Mouse (Mus musculus) embryonic fibroblast, embryonic 13.5 days (primary cell): Measurements from ENCODE around the gene Cdkl3.

ENCODE experiments used
- CTCF ChIP-seq: IDR thresholded peaks from 2 replicates; pipeline ENCODE4 v1.5.1; 2011; ENCODE audit warnings: mild to moderate bottlenecking, control low read depth, low read length, moderate library complexity, borderline replicate concordance; ENCODE audit not compliant: insufficient read depth
- POLR2A ChIP-seq: IDR thresholded peaks from 2 replicates; pipeline ENCODE4 v1.6.1; 2011; ENCODE audit warnings: low read depth, mild to moderate bottlenecking, control low read depth, low read length, moderate library complexity

DNA sequence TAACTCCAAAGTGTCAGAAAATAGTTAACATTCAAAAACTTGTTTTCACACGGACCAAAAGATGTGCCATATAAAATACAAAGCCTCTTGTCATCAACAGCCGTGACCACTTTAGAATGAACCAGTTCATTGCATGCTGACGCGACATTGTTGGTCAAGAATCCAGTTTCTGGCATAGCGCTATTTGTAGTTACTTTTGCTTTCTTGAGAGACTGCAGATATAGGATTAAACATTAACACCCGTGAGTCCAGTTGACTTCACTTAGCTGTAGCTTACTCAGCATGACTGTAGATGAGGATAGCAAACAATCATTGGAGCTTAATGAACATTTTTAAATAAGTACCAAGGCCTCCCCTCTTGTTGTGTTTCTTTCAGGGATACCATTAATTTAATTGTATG lies 118.0 kb downstream of the Cdkl3 start:
- no peak for TF ChIP-seq CTCF
- no peak for TF ChIP-seq POLR2A
